Mouse (Mus musculus) G1E (cell line): ENCODE measurements at regions not wholly inside any gene's neighbourhood (a gene's known extent, or its start where the extent isn't known, plus 50 kb on each side); places are given as distances from the start of the nearest gene placed in this dataset.

Source experiments
- CTCF ChIP-seq: IDR thresholded peaks from 2 replicates; pipeline ENCODE4 v1.5.1; 2012; ENCODE audit warnings: low read depth, low read length, inconsistent platforms, mixed read lengths
- GATA1 ChIP-seq: IDR thresholded peaks from 2 replicates; pipeline ENCODE4 v1.6.1; 2012; ENCODE audit warnings: borderline replicate concordance, low read length, inconsistent platforms, mixed read lengths
- POLR2AphosphoS5 ChIP-seq: IDR thresholded peaks from 2 replicates; pipeline ENCODE4 v1.6.1; 2012; ENCODE audit warnings: low read depth, low read length, inconsistent platforms; ENCODE audit not compliant: insufficient replicate concordance
- TAL1 ChIP-seq: conservative IDR thresholded peaks from 2 replicates; pipeline ENCODE4 v1.6.1; 2012; ENCODE audit warnings: low read depth, low read length, inconsistent platforms, mixed read lengths

- no peak for TF ChIP-seq TAL1
- no peak for TF ChIP-seq CTCF
- TF ChIP-seq POLR2AphosphoS5, result no peak
- TF ChIP-seq GATA1, result no peak
Observed at GRCm38 (mm10) chr12:12788263-12788852, 153.4 kb downstream of the Mycn start.
